Mouse (Mus musculus) mouse embryonic stem cell (cell line): ENCODE measurements around the gene Ankmy1.

Experiments used
- in situ Hi-C, 2 experiments: fragments of 300-500 bp; cut with MboI; formaldehyde crosslinking; loops; 1 replicate in 1 of 2; 3 replicates in 1 of 2; pipeline ENCODE4 v1.14.3; 2019 to 2020; ENCODE audit warnings: low sequenced_read_pairs in 2 of 2, low pct_unique_long_range_greater_than_20kb in 1 of 2, mixed read lengths in 1 of 2; ENCODE audit not compliant: unreplicated experiment in 1 of 2

The Ankmy1 gene

GRCm38 (mm10) chr1:92914993-92915392 is 12.3 kb upstream of the Ankmy1 start:
- in situ Hi-C loops: no loop called here

GRCm38 (mm10) chr1:92914239-92914638 is 11.5 kb upstream of the Ankmy1 start:
- in situ Hi-C loops: no loop called here

- in situ Hi-C loops: no loop called here
These were observed 9.6 kb upstream of the Ankmy1 start for GRCm38 (mm10) chr1:92912286-92912685.

GRCm38 (mm10) chr1:92911721-92912138 is 9.0 kb upstream of the Ankmy1 start:
- in situ Hi-C loops: no loop called here

GRCm38 (mm10) chr1:92910925-92911720 is 8.4 kb upstream of the Ankmy1 start:
- in situ Hi-C loops: no loop called here

- in situ Hi-C loops: no loop called here
These were observed 7.7 kb upstream of the Ankmy1 start, which contains the start of gene Rnpepl1 for GRCm38 (mm10) chr1:92910239-92910885. Rnpepl1 (plus strand) TSS chr1:92910783.

GRCm38 (mm10) chr1:92909068-92909467 is 6.4 kb upstream of the Ankmy1 start:
- in situ Hi-C loops: no loop called here

GRCm38 (mm10) chr1:92908664-92909063 is 6.0 kb upstream of the Ankmy1 start:
- in situ Hi-C loops: no loop called here

- in situ Hi-C loops: no loop called here
These were observed 5.1 kb upstream of the Ankmy1 start for GRCm38 (mm10) chr1:92907632-92908360.

GRCm38 (mm10) chr1:92906779-92907631 is 4.3 kb upstream of the Ankmy1 start, which contains the start of gene Dusp28:
Dusp28 (plus strand) TSS chr1:92906981.
- in situ Hi-C loops: no loop called here

GRCm38 (mm10) chr1:92905703-92906310 is 3.1 kb upstream of the Ankmy1 start:
- in situ Hi-C loops: no loop called here

GRCm38 (mm10) chr1:92903627-92904026 is 921 bp upstream of the Ankmy1 start:
- in situ Hi-C loops: no loop called here

- in situ Hi-C loops: loop anchor here in 1 of 2 experiments (10.0 kb wide), 1 partner anchor 50 kb away; no protein-coding TSS in a partner anchor
These were observed 7.6 kb downstream of the Ankmy1 start for GRCm38 (mm10) chr1:92895089-92895488.

GRCm38 (mm10) chr1:92893896-92894295 is 8.8 kb downstream of the Ankmy1 start:
- in situ Hi-C loops: loop anchor here in 1 of 2 experiments (10.0 kb wide), 1 partner anchor 49 kb away; no protein-coding TSS in a partner anchor

- in situ Hi-C loops: loop anchor here in 1 of 2 experiments (10.0 kb wide), 1 partner anchor 48 kb away; no protein-coding TSS in a partner anchor
These were observed 9.9 kb downstream of the Ankmy1 start for GRCm38 (mm10) chr1:92892791-92893190.

- in situ Hi-C loops: no loop called here
These were observed 13.6 kb downstream of the Ankmy1 start for GRCm38 (mm10) chr1:92888901-92889655.

GRCm38 (mm10) chr1:92881982-92882381 is 20.7 kb downstream of the Ankmy1 start:
- in situ Hi-C loops: no loop called here
